Mouse (Mus musculus) myocyte (in vitro differentiated cells): Measurements from ENCODE around the gene Ntn4. TPM values are rescaled to one million over a fixed set of nuclear protein-coding genes. Genes with fewer than 3 reads are reported as not detected.

ENCODE experiments used
- H3K27me3 ChIP-seq: one replicate; pipeline ENCODE4 v1.6.1; 2011; ENCODE audit not compliant: control insufficient read depth, insufficient read depth, insufficient read length
- H3K36me3 ChIP-seq: one replicate; pipeline ENCODE4 v1.6.1; 2011; ENCODE audit not compliant: control insufficient read depth, insufficient read depth
- H3K4me2 ChIP-seq: one replicate; pipeline ENCODE4 v1.6.1; 2011; ENCODE audit warnings: low read depth, control low read depth
- H3K4me3 ChIP-seq: one replicate; pipeline ENCODE4 v1.5.1; 2011; ENCODE audit warnings: mild to moderate bottlenecking, control low read depth, moderate library complexity
- H3K79me2 ChIP-seq: one replicate; pipeline ENCODE4 v1.6.1; 2011; ENCODE audit not compliant: control insufficient read depth, insufficient read depth
- H3ac ChIP-seq: one replicate; pipeline ENCODE4 v1.6.1; 2011; ENCODE audit not compliant: control insufficient read depth, insufficient read length
- CEBPB ChIP-seq: IDR thresholded peaks from 2 replicates; pipeline ENCODE4 v1.6.1; 2011; ENCODE audit warnings: mild to moderate bottlenecking, moderate library complexity; ENCODE audit not compliant: poor library complexity, insufficient read depth, severe bottlenecking
- E2F4 ChIP-seq: IDR thresholded peaks from one replicate; pipeline ENCODE4 v1.6.1; 2011; ENCODE audit warnings: mild to moderate bottlenecking, control low read depth, moderate library complexity; ENCODE audit not compliant: insufficient read depth
- MAX ChIP-seq: IDR thresholded peaks from one replicate; pipeline ENCODE4 v1.6.1; 2011; ENCODE audit warnings: low read depth, mild to moderate bottlenecking, control low read depth
- MYOD1 ChIP-seq, 3 experiments: IDR thresholded peaks; one replicate each; pipeline ENCODE4 v1.6.1; 2011; ENCODE audit warnings: control low read depth in 2 of 3, low read depth in 2 of 3, mild to moderate bottlenecking in 2 of 3, moderate library complexity in 1 of 3; ENCODE audit not compliant: insufficient read length in 2 of 3, control insufficient read depth in 1 of 3
- MYOG ChIP-seq, 3 experiments: IDR thresholded peaks; one replicate each; pipeline ENCODE4 v1.6.1; 2011; ENCODE audit warnings: control low read depth in 2 of 3, low read depth in 2 of 3, mild to moderate bottlenecking in 2 of 3; ENCODE audit not compliant: insufficient read length in 2 of 3, control insufficient read depth in 1 of 3, insufficient read depth in 1 of 3
- POLR2A ChIP-seq: IDR thresholded peaks from one replicate; pipeline ENCODE4 v1.6.1; 2011; ENCODE audit warnings: low read depth, mild to moderate bottlenecking, control low read depth, moderate library complexity; ENCODE audit not compliant: insufficient read length
- POLR2AphosphoS2 ChIP-seq: IDR thresholded peaks from one replicate; pipeline ENCODE4 v1.6.1; 2011; ENCODE audit warnings: low read depth, control low read depth; ENCODE audit not compliant: insufficient read length
- REST ChIP-seq: IDR thresholded peaks from one replicate; pipeline ENCODE4 v1.6.1; 2011; ENCODE audit warnings: mild to moderate bottlenecking, control low read depth, moderate library complexity; ENCODE audit not compliant: insufficient read depth, insufficient read length
- SRF ChIP-seq: IDR thresholded peaks from one replicate; pipeline ENCODE4 v1.6.1; 2011; ENCODE audit warnings: low read depth; ENCODE audit not compliant: control insufficient read depth, insufficient read length
- TCF12 ChIP-seq: IDR thresholded peaks from one replicate; pipeline ENCODE4 v1.6.1; 2011; ENCODE audit warnings: mild to moderate bottlenecking, control low read depth; ENCODE audit not compliant: poor library complexity, insufficient read depth, severe bottlenecking
- TCF3 ChIP-seq: IDR thresholded peaks from one replicate; pipeline ENCODE4 v1.6.1; 2011; ENCODE audit warnings: low read depth, control low read depth; ENCODE audit not compliant: insufficient read length
- USF1 ChIP-seq: IDR thresholded peaks from one replicate; pipeline ENCODE4 v1.6.1; 2011; ENCODE audit warnings: low read depth, mild to moderate bottlenecking, control low read depth, moderate library complexity
- polyA plus RNA-seq: library from polyadenylated mRNA; unstranded; fragments of >200 nt; fragmentation: generic; extraction: Trizol; gene quantifications from one replicate; pipeline ENCODE4 v1.2.1, GENCODE M21; 2012; ENCODE audit warnings: missing spikeins

Ntn4 gene
- polyA plus RNA-seq, 1 experiment, result 3.0 TPM

GRCm38 (mm10) chr10:93688306-93689171, 48.1 kb downstream of the Ntn4 start:
- Histone ChIP-seq H3K79me2 (no peaks in the 10 kb centered on the region), H3K4me2 (peak overlapping the region; percentile 84), H3K27me3 (no peaks in the 10 kb centered on the region), H3K36me3 (no peaks in the 10 kb centered on the region), H3ac (no peak overlapping the region), H3K4me3 (peak overlapping the region; percentile 13)
- no peak for TF ChIP-seq POLR2A
- TF ChIP-seq MYOD1 (IDR thresholded peaks at IDR 0.05; ENCODE audit: control insufficient read depth in 1 of 3, insufficient read length in 2 of 3, low read depth in 2 of 3), result peak in 1 of 3 experiments; percentile 18

DNA sequence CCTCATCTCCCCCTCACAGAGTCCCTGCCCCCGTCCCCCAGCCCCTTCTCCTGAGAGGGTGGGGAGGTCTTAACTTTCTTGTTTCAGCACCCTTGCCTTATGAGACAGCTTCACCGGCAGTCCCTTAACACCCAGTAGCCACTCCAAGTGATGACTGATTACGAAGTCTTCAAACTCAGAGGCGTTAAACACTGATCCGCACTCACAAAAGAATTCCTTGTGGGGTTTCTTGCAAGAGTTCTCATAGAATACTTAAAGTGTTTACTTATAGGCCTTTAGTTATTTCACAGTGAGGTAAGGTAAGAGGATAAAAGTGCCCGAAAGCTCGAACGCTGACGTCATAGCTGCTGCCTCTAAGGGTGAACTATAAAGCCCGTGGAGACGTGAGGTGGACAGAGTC, 50.9 kb downstream of the Ntn4 start:
- no peak overlapping the region for H3K4me2 ChIP-seq
- TF ChIP-seq MAX, result no peak
- no peak for TF ChIP-seq MYOD1 (IDR thresholded peaks at IDR 0.05; ENCODE audit: control insufficient read depth in 1 of 3, insufficient read length in 2 of 3, low read depth in 2 of 3)
- TF ChIP-seq USF1, result no peak

DNA sequence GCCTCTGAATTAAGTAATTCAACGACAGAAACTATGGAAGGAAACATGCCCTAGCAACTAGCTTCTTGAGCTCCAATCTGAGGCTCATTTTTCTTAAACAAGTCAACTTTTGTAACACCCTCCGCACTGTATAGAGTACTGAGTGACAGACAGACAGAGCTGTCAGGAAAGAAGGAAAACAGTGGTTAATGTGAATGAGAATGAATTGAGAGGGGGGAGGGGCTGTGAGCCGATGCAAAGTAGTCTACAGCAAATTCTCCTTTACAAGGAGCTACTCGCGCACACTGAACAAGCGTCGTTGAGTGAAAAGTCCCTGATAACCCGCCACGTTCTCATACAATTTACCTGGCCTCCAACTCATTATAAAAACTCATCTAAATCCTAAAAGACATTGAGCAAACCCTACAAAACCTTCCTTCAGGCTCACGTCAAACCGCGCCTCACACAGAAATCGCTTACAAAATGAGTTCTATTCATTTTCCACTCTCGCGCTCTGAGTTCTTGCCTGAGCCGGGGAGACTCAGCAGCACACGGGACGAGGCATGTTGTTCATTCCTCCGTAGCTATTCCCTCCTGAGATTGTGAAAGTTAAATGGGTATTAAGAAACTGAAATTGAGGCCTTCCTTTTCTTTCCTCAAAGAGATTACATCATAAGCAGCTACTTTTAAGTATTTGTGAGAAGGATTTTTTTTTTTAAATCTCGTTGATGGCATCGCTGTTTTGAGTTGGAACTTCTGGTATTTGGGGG, 54.7 kb downstream of the Ntn4 start:
- Histone ChIP-seq H3ac (no peak overlapping the region), H3K4me3 (no peak overlapping the region), H3K27me3 (no peaks in the 10 kb centered on the region), H3K79me2 (no peaks in the 10 kb centered on the region), H3K4me2 (no peak overlapping the region), H3K36me3 (no peaks in the 10 kb centered on the region)
- TF ChIP-seq TCF12, result no peak
- TF ChIP-seq MAX, result no peak
- TF ChIP-seq POLR2AphosphoS2, result no peak
- no peak for TF ChIP-seq E2F4
- no peak for TF ChIP-seq REST
- no peak for TF ChIP-seq MYOG (IDR thresholded peaks at IDR 0.05; ENCODE audit: control insufficient read depth in 1 of 3, insufficient read depth in 1 of 3, insufficient read length in 2 of 3, low read depth in 2 of 3)
- no peak for TF ChIP-seq CEBPB
- no peak for TF ChIP-seq TCF3
- TF ChIP-seq USF1, result no peak
- TF ChIP-seq MYOD1 (IDR thresholded peaks at IDR 0.05; ENCODE audit: control insufficient read depth in 1 of 3, insufficient read length in 2 of 3, low read depth in 2 of 3), result no peak
- TF ChIP-seq SRF, result no peak
- TF ChIP-seq POLR2A, result no peak

More for the DNA sequence above, 50.9 kb downstream of the Ntn4 start:
- Histone ChIP-seq H3ac (no peak overlapping the region), H3K4me3 (no peak overlapping the region), H3K36me3 (no peaks in the 10 kb centered on the region), H3K79me2 (no peaks in the 10 kb centered on the region), H3K27me3 (no peaks in the 10 kb centered on the region)

DNA sequence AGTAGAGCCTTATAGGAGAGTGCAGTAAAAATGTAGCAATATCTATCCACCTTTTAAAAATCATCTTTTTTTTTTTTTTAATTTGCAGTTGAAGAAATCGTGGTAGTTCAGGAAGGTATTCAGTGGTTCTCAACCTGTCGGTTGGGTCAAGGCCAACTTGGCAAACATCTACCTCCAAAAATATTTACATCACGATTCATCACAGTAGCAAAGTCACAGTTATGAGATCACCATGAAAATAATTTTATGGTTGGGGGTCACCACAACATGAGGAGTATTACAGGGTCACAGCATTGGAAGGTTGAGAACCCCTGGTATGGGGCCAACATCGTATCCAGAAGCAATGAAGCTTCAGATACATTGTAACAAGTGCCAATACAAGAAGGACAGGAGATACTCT, 55.5 kb downstream of the Ntn4 start:
- Histone ChIP-seq H3K4me3 (no peak overlapping the region), H3K4me2 (no peak overlapping the region), H3K36me3 (no peaks in the 10 kb centered on the region), H3K27me3 (no peaks in the 10 kb centered on the region), H3ac (no peak overlapping the region), H3K79me2 (no peaks in the 10 kb centered on the region)
- no peak for TF ChIP-seq MYOD1 (IDR thresholded peaks at IDR 0.05; ENCODE audit: control insufficient read depth in 1 of 3, insufficient read length in 2 of 3, low read depth in 2 of 3)
- no peak for TF ChIP-seq POLR2AphosphoS2
- TF ChIP-seq CEBPB, result no peak
- no peak for TF ChIP-seq MYOG (IDR thresholded peaks at IDR 0.05; ENCODE audit: control insufficient read depth in 1 of 3, insufficient read depth in 1 of 3, insufficient read length in 2 of 3, low read depth in 2 of 3)

GRCm38 (mm10) chr10:93697866-93698483, 57.5 kb downstream of the Ntn4 start:
- Histone ChIP-seq H3ac (no peak overlapping the region), H3K27me3 (no peaks in the 10 kb centered on the region), H3K79me2 (no peaks in the 10 kb centered on the region), H3K36me3 (no peaks in the 10 kb centered on the region), H3K4me2 (no peak overlapping the region), H3K4me3 (no peak overlapping the region)
- TF ChIP-seq CEBPB, result no peak
